Mouse (Mus musculus) heart, postnatal 25 days (tissue): ENCODE measurements at regions not wholly inside any gene's neighbourhood (a gene's known extent, or its start where the extent isn't known, plus 50 kb on each side); places are given as distances from the start of the nearest gene placed in this dataset.
A peak's percentile ranks its signal among the peaks of the same experiment; 100 is the strongest.

Source experiments
- DNase-seq: peaks from one replicate; pipeline ENCODE4 v3.0.0; 2022; ENCODE audit warnings: low spot score
- intact Hi-C: fragments of 180-260 bp; cut with DNase I; formaldehyde crosslinking; loops from one replicate; pipeline ENCODE4 v1.15.1; 2025

- peak; percentile 19 for DNase-seq
- intact Hi-C loops: loop anchor here (2.0 to 10.0 kb wide), 3 partner anchors 85 to 762 kb away; no protein-coding TSS in a partner anchor
These were observed 52.5 kb upstream of the Prr5 start for GRCm38 (mm10) chr15:84616880-84617279.

- peak; percentile 55 for DNase-seq
- intact Hi-C loops: loop anchor here (1.0 to 10.0 kb wide), 5 partner anchors 332 to 759 kb away; no protein-coding TSS in a partner anchor
These were observed 55.6 kb upstream of the Prr5 start for GRCm38 (mm10) chr15:84613536-84614527.

- intact Hi-C loops: loop anchor here (5.0 to 10.0 kb wide), 3 partner anchors 331 to 758 kb away; no protein-coding TSS in a partner anchor
- DNase-seq: no peak
These were observed 55.3 kb upstream of the Rtl6 start for GRCm38 (mm10) chr15:84612961-84613360.

GRCm38 (mm10) chr15:84609825-84610442, 52.3 kb upstream of the Rtl6 start:
- intact Hi-C loops: loop anchor here (5.0 to 10.0 kb wide), 3 partner anchors 328 to 755 kb away; no protein-coding TSS in a partner anchor
- DNase-seq: no peak

GRCm38 (mm10) chr15:84609063-84609462, 51.4 kb upstream of the Rtl6 start:
- intact Hi-C loops: no loop called here
- DNase-seq: no peak
